Mouse (Mus musculus): ENCODE results near the gene Tsc2. TPM values are rescaled to one million over a fixed set of nuclear protein-coding genes. Genes with fewer than 3 reads are reported as not detected.

Tsc2 gene
- polyA plus RNA-seq, 1 experiment from 2014 or later = 89.5 TPM

DNA sequence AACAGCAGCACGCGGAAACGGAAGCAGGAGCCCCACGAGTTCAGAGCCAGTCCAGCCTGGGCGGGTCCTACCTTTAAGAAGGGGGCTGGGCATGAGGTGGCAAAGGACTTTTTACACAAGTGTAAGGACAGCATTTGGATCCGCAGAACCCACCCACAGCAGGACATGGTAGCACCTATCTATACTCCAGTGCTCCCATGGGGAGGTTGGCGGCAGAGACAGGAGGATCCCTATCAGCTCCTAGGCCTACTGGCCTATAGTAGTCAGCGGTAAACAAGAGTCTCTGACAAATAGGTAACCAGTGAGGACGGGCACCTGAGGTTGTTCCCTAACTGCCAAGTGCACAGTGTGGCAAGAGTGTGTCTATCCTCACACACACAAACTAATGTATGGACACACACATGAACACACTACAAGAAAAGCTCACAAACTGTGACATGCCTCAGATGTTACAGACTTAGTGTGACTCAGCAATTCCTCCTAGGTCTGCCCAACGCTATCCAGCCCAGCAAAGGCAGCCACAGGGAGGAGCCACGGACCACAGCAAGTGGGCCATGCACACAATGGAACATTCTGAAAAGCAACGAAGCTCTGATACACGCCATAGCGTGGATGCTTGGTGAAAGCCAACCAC lies 14.8 kb downstream of the Tsc2 start:
- no peak overlapping the region for H3K4me2 ChIP-seq (ENCODE audit: low read length)
- no peaks in the 10 kb centered on the region for H3K4me1 ChIP-seq (ENCODE audit: control insufficient read depth, insufficient read depth, low read length)
- H3K27me3 ChIP-seq (ENCODE audit: control insufficient read depth, insufficient read depth, low read length) = no peaks in the 10 kb centered on the region
- no peak overlapping the region for H3K4me3 ChIP-seq (replicated peaks; ENCODE audit: low read depth, low read length)
- no peak for DNase-seq
- no peaks in the 10 kb centered on the region for H3K9me3 ChIP-seq (ENCODE audit: control insufficient read depth, low read length)
- H3K9ac ChIP-seq (replicated peaks; ENCODE audit: low read length) = no peak overlapping the region
- H3K36me3 ChIP-seq (ENCODE audit: control insufficient read depth, insufficient read depth, low read length) = peaks cover 94% of the 10 kb centered on the region
- ATAC-seq (ENCODE audit: low FRiP score, low TSS enrichment) = no peak
- 91% methylated on average over 14 of the region's 14 CpGs for WGBS
- H3K27ac ChIP-seq (replicated peaks; ENCODE audit: low read depth, low read length) = no peak overlapping the region

DNA sequence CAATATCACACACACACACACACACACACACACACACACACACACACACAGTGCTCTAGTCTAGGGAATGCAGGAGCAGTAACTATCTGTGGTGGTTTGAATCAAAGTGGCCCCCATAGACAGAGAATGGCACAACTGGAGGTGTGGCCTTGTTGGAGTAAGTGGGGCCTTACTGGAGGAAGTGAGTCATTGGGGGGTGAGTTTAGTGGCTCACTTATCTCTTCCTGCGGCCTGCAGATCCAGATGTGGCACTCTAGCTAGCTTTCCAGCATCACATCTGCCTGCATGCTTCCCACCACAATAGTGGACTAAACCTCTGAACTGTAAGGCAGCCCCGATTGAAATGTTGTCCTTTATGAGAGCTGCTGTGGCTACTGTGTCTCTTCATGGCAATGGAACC lies 21.7 kb downstream of the Tsc2 start:
- H3K4me1 ChIP-seq (ENCODE audit: control insufficient read depth, insufficient read depth, low read length) = no peaks in the 10 kb centered on the region
- ATAC-seq (ENCODE audit: low FRiP score, low TSS enrichment) (no peak), DNase-seq (no peak)
- no peak overlapping the region for H3K9ac ChIP-seq (replicated peaks; ENCODE audit: low read length)
- no peak overlapping the region for H3K4me2 ChIP-seq (ENCODE audit: low read length)
- peaks cover 76% of the 10 kb centered on the region for H3K36me3 ChIP-seq (ENCODE audit: control insufficient read depth, insufficient read depth, low read length)
- no peaks in the 10 kb centered on the region for H3K9me3 ChIP-seq (ENCODE audit: control insufficient read depth, low read length)
- no peak overlapping the region for H3K27ac ChIP-seq (replicated peaks; ENCODE audit: low read depth, low read length)
- H3K4me3 ChIP-seq (replicated peaks; ENCODE audit: low read depth, low read length) = no peak overlapping the region
- no peaks in the 10 kb centered on the region for H3K27me3 ChIP-seq (ENCODE audit: control insufficient read depth, insufficient read depth, low read length)
- WGBS = 95% methylated on average over 2 of the region's 2 CpGs

DNA sequence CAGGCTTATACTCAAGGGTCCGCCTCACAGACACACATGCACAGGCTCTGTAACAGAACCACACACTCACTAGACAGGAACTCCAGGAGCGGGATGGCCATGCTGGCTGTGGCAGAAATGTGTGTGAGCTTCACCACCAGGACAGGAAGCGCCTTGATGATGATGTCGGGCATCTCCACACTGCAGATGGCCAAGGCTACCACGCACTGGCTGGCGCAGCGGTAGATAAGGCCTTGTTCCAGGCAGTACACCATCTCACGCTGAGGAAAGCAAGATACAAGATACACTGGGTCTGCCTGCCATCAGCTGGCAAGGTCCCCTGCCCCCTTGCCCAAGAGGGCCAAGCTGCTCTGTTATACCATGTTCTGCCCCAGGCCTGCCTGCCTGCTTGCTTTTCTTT lies 23.6 kb downstream of the Tsc2 start:
- H3K36me3 ChIP-seq (ENCODE audit: control insufficient read depth, insufficient read depth, low read length) = peaks cover 76% of the 10 kb centered on the region
- no peak for ATAC-seq (ENCODE audit: low FRiP score, low TSS enrichment)
- no peak overlapping the region for H3K27ac ChIP-seq (replicated peaks; ENCODE audit: low read depth, low read length)
- H3K9me3 ChIP-seq (ENCODE audit: control insufficient read depth, low read length) = no peaks in the 10 kb centered on the region
- no peak for DNase-seq
- no peak overlapping the region for H3K4me2 ChIP-seq (ENCODE audit: low read length)
- no peak overlapping the region for H3K4me3 ChIP-seq (replicated peaks; ENCODE audit: low read depth, low read length)
- H3K4me1 ChIP-seq (ENCODE audit: control insufficient read depth, insufficient read depth, low read length) = no peaks in the 10 kb centered on the region
- WGBS = 93% methylated on average over 8 of the region's 8 CpGs
- no peaks in the 10 kb centered on the region for H3K27me3 ChIP-seq (ENCODE audit: control insufficient read depth, insufficient read depth, low read length)
- H3K9ac ChIP-seq (replicated peaks; ENCODE audit: low read length) = no peak overlapping the region

DNA sequence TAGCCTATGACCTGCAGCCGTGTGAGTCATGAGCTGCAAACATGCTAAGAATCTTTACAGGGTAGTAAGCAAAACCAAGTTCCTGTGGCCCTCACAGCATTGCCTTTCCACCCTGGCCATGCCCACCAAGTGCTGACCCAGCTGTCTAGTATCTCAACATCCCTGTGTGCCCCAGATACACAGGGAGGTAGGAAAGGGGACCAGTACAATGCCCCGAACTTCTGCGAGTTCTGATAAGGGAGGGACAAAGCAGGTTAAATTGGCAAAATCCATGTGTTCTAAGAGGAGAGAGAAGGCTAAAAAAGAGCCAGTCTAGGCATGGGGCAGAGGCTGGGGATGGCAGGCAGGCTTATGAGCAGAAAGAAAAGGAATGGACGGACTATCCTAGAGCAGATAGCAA lies 24.1 kb downstream of the Tsc2 start:
- no peak overlapping the region for H3K9ac ChIP-seq (replicated peaks; ENCODE audit: low read length)
- H3K27ac ChIP-seq (replicated peaks; ENCODE audit: low read depth, low read length) = no peak overlapping the region
- DNase-seq (no peak), ATAC-seq (ENCODE audit: low FRiP score, low TSS enrichment) (no peak)
- no peaks in the 10 kb centered on the region for H3K4me1 ChIP-seq (ENCODE audit: control insufficient read depth, insufficient read depth, low read length)
- no peaks in the 10 kb centered on the region for H3K9me3 ChIP-seq (ENCODE audit: control insufficient read depth, low read length)
- H3K4me2 ChIP-seq (ENCODE audit: low read length) = no peak overlapping the region
- H3K4me3 ChIP-seq (replicated peaks; ENCODE audit: low read depth, low read length) = no peak overlapping the region
- no peaks in the 10 kb centered on the region for H3K27me3 ChIP-seq (ENCODE audit: control insufficient read depth, insufficient read depth, low read length)
- H3K36me3 ChIP-seq (ENCODE audit: control insufficient read depth, insufficient read depth, low read length) = peaks cover 75% of the 10 kb centered on the region
- WGBS = 95% methylated on average over 4 of the region's 4 CpGs

DNA sequence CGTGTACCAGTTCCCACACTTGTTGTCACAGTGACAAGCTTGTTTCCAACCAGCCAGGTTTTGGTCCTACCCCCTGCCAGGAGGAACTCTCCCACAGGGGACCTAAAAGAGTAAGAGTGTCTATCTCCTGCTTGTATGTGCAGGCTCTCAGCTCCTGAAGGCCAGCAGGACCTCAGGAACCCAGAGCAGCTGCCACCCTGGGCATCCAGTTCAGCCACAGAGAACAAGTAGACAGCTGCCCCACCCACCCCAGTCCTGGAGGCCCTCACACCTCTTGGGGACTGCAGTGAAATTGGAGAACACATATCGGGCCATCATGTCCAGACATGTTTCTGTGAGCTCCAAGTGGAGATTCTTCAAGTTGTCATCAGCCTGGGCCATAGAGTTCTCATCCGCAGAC lies 27.9 kb downstream of the Tsc2 start:
- Histone ChIP-seq H3K9ac (replicated peaks; ENCODE audit: low read length) (no peak overlapping the region), H3K36me3 (ENCODE audit: control insufficient read depth, insufficient read depth, low read length) (peaks cover 94% of the 10 kb centered on the region), H3K4me3 (replicated peaks; ENCODE audit: low read depth, low read length) (no peak overlapping the region), H3K4me1 (ENCODE audit: control insufficient read depth, insufficient read depth, low read length) (no peaks in the 10 kb centered on the region), H3K27ac (replicated peaks; ENCODE audit: low read depth, low read length) (no peak overlapping the region), H3K4me2 (ENCODE audit: low read length) (no peak overlapping the region), H3K9me3 (ENCODE audit: control insufficient read depth, low read length) (no peaks in the 10 kb centered on the region), H3K27me3 (ENCODE audit: control insufficient read depth, insufficient read depth, low read length) (no peaks in the 10 kb centered on the region)
- ATAC-seq (ENCODE audit: low FRiP score, low TSS enrichment) (no peak), DNase-seq (no peak)
- WGBS = 93% methylated on average over 3 of the region's 3 CpGs

- Histone ChIP-seq H3K27ac (replicated peaks; ENCODE audit: low read depth, low read length) (no peak overlapping the region), H3K36me3 (ENCODE audit: control insufficient read depth, insufficient read depth, low read length) (peaks cover 99% of the 10 kb centered on the region), H3K4me1 (ENCODE audit: control insufficient read depth, insufficient read depth, low read length) (no peaks in the 10 kb centered on the region), H3K4me3 (replicated peaks; ENCODE audit: low read depth, low read length) (no peak overlapping the region), H3K27me3 (ENCODE audit: control insufficient read depth, insufficient read depth, low read length) (no peaks in the 10 kb centered on the region), H3K9ac (replicated peaks; ENCODE audit: low read length) (no peak overlapping the region), H3K4me2 (ENCODE audit: low read length) (no peak overlapping the region), H3K9me3 (ENCODE audit: control insufficient read depth, low read length) (no peaks in the 10 kb centered on the region)
- 92% methylated on average over 8 of the region's 8 CpGs for WGBS
- DNase-seq (no peak), ATAC-seq (ENCODE audit: low FRiP score, low TSS enrichment) (no peak)
Measured at GRCm38 (mm10) chr17:24603961-24604360, 28.5 kb downstream of the Tsc2 start.

DNA sequence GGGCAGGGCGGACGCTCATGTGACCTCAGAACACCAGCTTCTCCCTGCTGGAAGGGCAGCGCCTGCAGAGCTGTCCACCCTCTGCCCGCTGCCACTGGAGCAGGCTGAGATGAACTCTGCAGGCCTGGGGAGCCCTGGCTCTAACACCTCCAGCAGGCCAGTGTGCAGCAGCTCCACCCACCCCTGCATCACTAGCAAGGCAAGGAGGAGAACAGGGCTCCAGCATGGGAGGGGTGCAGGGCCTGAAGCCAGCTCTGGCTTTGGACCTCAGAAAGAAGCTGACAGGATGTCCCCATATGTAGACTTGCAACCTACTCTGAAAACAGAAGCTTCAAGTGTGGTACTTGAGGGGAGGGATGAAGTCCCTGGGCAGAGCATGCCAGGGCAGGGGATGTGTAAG lies 31.9 kb downstream of the Tsc2 start:
- Histone ChIP-seq H3K9ac (replicated peaks; ENCODE audit: low read length) (no peak overlapping the region), H3K9me3 (ENCODE audit: control insufficient read depth, low read length) (no peaks in the 10 kb centered on the region), H3K27ac (replicated peaks; ENCODE audit: low read depth, low read length) (no peak overlapping the region), H3K4me1 (ENCODE audit: control insufficient read depth, insufficient read depth, low read length) (no peaks in the 10 kb centered on the region), H3K4me2 (ENCODE audit: low read length) (no peak overlapping the region), H3K27me3 (ENCODE audit: control insufficient read depth, insufficient read depth, low read length) (no peaks in the 10 kb centered on the region), H3K36me3 (ENCODE audit: control insufficient read depth, insufficient read depth, low read length) (peaks cover 98% of the 10 kb centered on the region), H3K4me3 (replicated peaks; ENCODE audit: low read depth, low read length) (no peak overlapping the region)
- DNase-seq (no peak), ATAC-seq (ENCODE audit: low FRiP score, low TSS enrichment) (no peak)
- 92% methylated on average over 4 of the region's 4 CpGs for WGBS

GRCm38 (mm10) chr17:24597989-24598388 lies 34.4 kb downstream of the Tsc2 start:
- DNase-seq (no peak), ATAC-seq (ENCODE audit: low FRiP score, low TSS enrichment) (no peak)
- no peaks in the 10 kb centered on the region for H3K27me3 ChIP-seq (ENCODE audit: control insufficient read depth, insufficient read depth, low read length)
- H3K9me3 ChIP-seq (ENCODE audit: control insufficient read depth, low read length) = no peaks in the 10 kb centered on the region
- no peak overlapping the region for H3K4me2 ChIP-seq (ENCODE audit: low read length)
- H3K36me3 ChIP-seq (ENCODE audit: control insufficient read depth, insufficient read depth, low read length) = peaks cover 99% of the 10 kb centered on the region
- no peak overlapping the region for H3K9ac ChIP-seq (replicated peaks; ENCODE audit: low read length)
- H3K27ac ChIP-seq (replicated peaks; ENCODE audit: low read depth, low read length) = no peak overlapping the region
- WGBS = 92% methylated on average over 3 of the region's 3 CpGs
- H3K4me1 ChIP-seq (ENCODE audit: control insufficient read depth, insufficient read depth, low read length) = no peaks in the 10 kb centered on the region
- H3K4me3 ChIP-seq (replicated peaks; ENCODE audit: low read depth, low read length) = no peak overlapping the region

DNA sequence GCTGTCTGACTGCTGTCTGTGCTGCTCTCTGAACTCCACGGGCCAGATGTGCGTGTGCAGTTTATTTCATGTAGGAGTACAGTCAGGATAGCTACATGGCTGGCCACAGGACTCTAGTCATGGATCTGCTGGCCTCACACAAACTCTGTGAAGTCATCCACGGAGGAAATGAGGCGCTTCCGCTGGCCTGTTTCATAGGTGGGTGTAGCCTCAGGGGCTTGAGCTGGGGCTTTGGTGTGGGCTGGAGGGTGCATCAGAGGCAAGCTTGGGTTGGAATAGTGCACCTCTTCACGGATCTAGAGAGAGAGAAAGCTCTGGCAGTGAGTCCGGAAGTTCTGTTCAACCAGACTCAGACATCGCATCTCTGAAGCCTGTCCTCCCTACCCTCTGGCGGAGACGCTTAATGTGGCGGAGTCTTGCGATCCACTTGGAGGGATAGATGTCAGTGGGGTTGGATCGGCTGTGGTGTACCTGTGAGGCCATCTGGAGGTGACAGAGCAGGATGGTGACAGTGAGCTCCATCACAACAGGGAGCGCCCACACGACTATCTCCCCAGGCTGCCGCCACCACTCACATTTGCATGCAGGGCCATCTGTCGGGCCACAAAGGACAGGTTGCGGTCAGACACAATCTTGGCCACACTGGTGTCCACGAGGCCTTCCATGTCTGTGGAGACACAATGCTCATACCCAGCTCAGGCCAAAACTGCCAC lies 35.8 kb downstream of the Tsc2 start:
- H3K4me3 ChIP-seq (replicated peaks; ENCODE audit: low read depth, low read length) = no peak overlapping the region
- no peak overlapping the region for H3K9ac ChIP-seq (replicated peaks; ENCODE audit: low read length)
- no peaks in the 10 kb centered on the region for H3K27me3 ChIP-seq (ENCODE audit: control insufficient read depth, insufficient read depth, low read length)
- H3K9me3 ChIP-seq (ENCODE audit: control insufficient read depth, low read length) = no peaks in the 10 kb centered on the region
- peaks cover 99% of the 10 kb centered on the region for H3K36me3 ChIP-seq (ENCODE audit: control insufficient read depth, insufficient read depth, low read length)
- H3K4me2 ChIP-seq (ENCODE audit: low read length) = no peak overlapping the region
- no peak for DNase-seq
- no peak overlapping the region for H3K27ac ChIP-seq (replicated peaks; ENCODE audit: low read depth, low read length)
- no peak for ATAC-seq (ENCODE audit: low FRiP score, low TSS enrichment)
- WGBS = 90% methylated on average over 19 of the region's 19 CpGs
- H3K4me1 ChIP-seq (ENCODE audit: control insufficient read depth, insufficient read depth, low read length) = no peaks in the 10 kb centered on the region
